Mouse (Mus musculus) embryonic facial prominence, embryonic 14.5 days (tissue): ENCODE results near the gene Klhdc7b. TPM values are rescaled to one million over a fixed set of nuclear protein-coding genes. Genes with fewer than 3 reads are reported as not detected.

Experiments
- ATAC-seq: fragments of 200-750 bp; cut with Nextera tagmentation; 2 replicates; pipeline ENCODE4 v1.8.0; 2017; ENCODE audit warnings: low read depth, moderate number of reproducible peaks, moderate TSS enrichment
- DNase-seq: peaks from one replicate; pipeline ENCODE4 v3.0.0-alpha.2; 2015; ENCODE audit warnings: low spot score
- H3K27ac ChIP-seq: fragments of 300-500 bp; sonication (generic); replicated peaks from 2 replicates; pipeline ENCODE4 v1.5.1; 2014; ENCODE audit warnings: low read depth, mild to moderate bottlenecking, low read length, moderate library complexity
- H3K27me3 ChIP-seq: fragments of 300-500 bp; sonication (generic); replicated peaks from 2 replicates; pipeline ENCODE4 v1.6.1; 2014; ENCODE audit warnings: low read length; ENCODE audit not compliant: control insufficient read depth, insufficient read depth
- H3K36me3 ChIP-seq: fragments of 300-500 bp; sonication (generic); 2 replicates; pipeline ENCODE4 v1.6.1; 2014; ENCODE audit warnings: low read length, mixed read lengths; ENCODE audit not compliant: control insufficient read depth, insufficient read depth
- H3K4me1 ChIP-seq: fragments of 300-500 bp; sonication (generic); 2 replicates; pipeline ENCODE4 v1.6.1; 2014; ENCODE audit warnings: antibody characterized with exemption, low read length; ENCODE audit not compliant: control insufficient read depth, insufficient read depth
- H3K4me2 ChIP-seq: fragments of 300-500 bp; sonication (generic); 2 replicates; pipeline ENCODE4 v1.6.1; 2014; ENCODE audit warnings: low read depth, mild to moderate bottlenecking, low read length, moderate library complexity, mixed read lengths
- H3K4me3 ChIP-seq: fragments of 300-500 bp; sonication (generic); 2 replicates; pipeline ENCODE4 v1.5.1; 2014; ENCODE audit warnings: low read depth, mild to moderate bottlenecking, low read length
- H3K9ac ChIP-seq: fragments of 300-500 bp; sonication (generic); 2 replicates; pipeline ENCODE4 v1.6.1; 2014; ENCODE audit warnings: low read depth, mild to moderate bottlenecking, low read length, moderate library complexity, mixed read lengths
- H3K9me3 ChIP-seq: fragments of 300-500 bp; sonication (generic); 2 replicates; pipeline ENCODE4 v1.6.1; 2016; ENCODE audit warnings: low read length; ENCODE audit not compliant: control insufficient read depth
- WGBS: fragments of 180-500 bp; shearing (Covaris S2); extraction: QIAGEN DNeasy Blood & Tissue Kit; methylation state at CpG from one replicate; pipeline ENCODE4 v1.1.7; 2014; 5-methylcytosine and 5-hydroxymethylcytosine counted together
- polyA plus RNA-seq: library from polyadenylated mRNA; unstranded; fragments of >200 nt; fragmentation: Nextera tagmentation; extraction: Ambion mirVana; gene quantifications from 2 replicates; pipeline ENCODE4 v1.2.1, GENCODE M21; 2014

Gene Klhdc7b
- polyA plus RNA-seq, 1 experiment from 2014 or later = not detected

DNA sequence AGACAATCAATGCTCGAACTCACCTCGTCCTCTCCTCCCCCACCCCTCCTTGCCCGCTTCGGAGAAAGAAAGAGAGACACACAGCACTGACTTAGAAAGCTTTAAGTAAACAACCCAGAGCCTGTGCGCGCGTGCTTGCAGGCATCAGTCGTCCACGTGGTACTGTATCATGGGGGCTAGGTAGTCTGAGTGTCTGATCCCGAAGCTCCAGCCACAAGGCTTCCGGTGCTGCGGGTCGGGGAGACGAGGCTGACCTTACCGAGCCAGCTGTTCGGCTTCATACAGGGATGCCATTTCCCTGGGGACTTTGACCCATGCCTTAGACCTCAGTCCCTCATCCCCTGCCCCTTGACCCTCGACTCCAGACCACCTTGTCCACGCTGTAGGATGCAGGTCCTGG lies 7.4 kb upstream of the Klhdc7b start:
- Histone ChIP-seq H3K9ac (no peak overlapping the region), H3K27me3 (peaks cover 59% of the 10 kb centered on the region)

GRCm38 (mm10) chr15:89377938-89378828 lies 6.5 kb upstream of the Klhdc7b start:
- Histone ChIP-seq H3K4me1 (peaks cover 17% of the 10 kb centered on the region; the same call in 1 of the 2 replicates), H3K4me2 (peak overlapping the region; percentile 71), H3K4me3 (peak overlapping the region; percentile 39), H3K36me3 (no peaks in the 10 kb centered on the region), H3K27ac (no peak overlapping the region), H3K9me3 (no peaks in the 10 kb centered on the region), H3K27me3 (peaks cover 59% of the 10 kb centered on the region), H3K9ac (peak overlapping the region; percentile 45)
- 12% methylated on average over 34 of the region's 46 CpGs for WGBS
- no peak for DNase-seq
- ATAC-seq = no peak

More for the DNA sequence above, 7.4 kb upstream of the Klhdc7b start:
- Histone ChIP-seq H3K36me3 (peaks cover 4% of the 10 kb centered on the region), H3K27ac (no peak overlapping the region), H3K4me2 (no peak overlapping the region), H3K4me3 (no peak overlapping the region), H3K4me1 (peaks cover 20% of the 10 kb centered on the region; the same call in 1 of the 2 replicates), H3K9me3 (no peaks in the 10 kb centered on the region)
- no peak for DNase-seq
- WGBS = 6% methylated on average over 15 of the region's 18 CpGs
- no peak for ATAC-seq

GRCm38 (mm10) chr15:89378831-89379401 lies 5.8 kb upstream of the Klhdc7b start, which contains the start of gene Odf3b:
Odf3b (minus strand) TSS chr15:89379282.
- Histone ChIP-seq H3K4me3 (peak within 1 kb of the TSS; percentile 39), H3K9ac (peak within 1 kb of the TSS; percentile 45), H3K9me3 (no peaks in the 10 kb centered on the region), H3K27me3 (peaks cover 59% of the 10 kb centered on the region), H3K36me3 (no peaks in the 10 kb centered on the region), H3K4me2 (peak within 1 kb of the TSS; percentile 71), H3K4me1 (peaks cover 17% of the 10 kb centered on the region; the same call in 1 of the 2 replicates), H3K27ac (no peak within 1 kb of the TSS)
- ATAC-seq (no peak), DNase-seq (no peak)
- whole genome bisulfite sequencing = under 1% methylated on average over 28 of the region's 33 CpGs

GRCm38 (mm10) chr15:89379429-89379828 lies 5.3 kb upstream of the Klhdc7b start:
- 15% methylated on average over 10 of the region's 10 CpGs for WGBS
- Histone ChIP-seq H3K9me3 (no peaks in the 10 kb centered on the region), H3K4me2 (peak overlapping the region; percentile 71), H3K4me3 (peak overlapping the region; percentile 39), H3K4me1 (peaks cover 13% of the 10 kb centered on the region; the same call in 1 of the 2 replicates), H3K9ac (no peak overlapping the region), H3K36me3 (no peaks in the 10 kb centered on the region), H3K27me3 (peaks cover 59% of the 10 kb centered on the region), H3K27ac (no peak overlapping the region)
- no peak for ATAC-seq
- no peak for DNase-seq

DNA sequence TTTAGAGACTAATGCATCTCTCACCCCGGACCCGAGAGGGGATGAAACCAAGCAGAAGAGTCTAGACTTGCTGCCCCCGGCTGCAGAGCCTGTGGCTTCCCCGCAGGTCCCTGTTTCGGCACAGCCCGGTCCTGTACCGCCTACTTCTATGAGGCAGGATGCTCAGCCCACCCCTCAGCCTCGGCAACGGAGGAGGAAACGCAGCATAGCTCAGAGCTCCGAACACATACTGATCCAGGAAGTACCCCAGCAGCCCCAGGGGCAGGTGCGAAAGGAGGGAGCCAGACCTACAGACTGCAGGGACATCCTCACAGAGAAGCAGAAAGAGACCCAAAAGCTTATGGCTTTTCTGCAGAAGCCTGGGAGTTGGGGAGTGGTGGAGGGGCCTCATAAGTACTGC lies 2.4 kb downstream of the Klhdc7b start:
- Histone ChIP-seq H3K27me3 (no peaks in the 10 kb centered on the region), H3K9me3 (no peaks in the 10 kb centered on the region), H3K4me3 (no peak overlapping the region), H3K27ac (no peak overlapping the region), H3K4me2 (no peak overlapping the region), H3K36me3 (no peaks in the 10 kb centered on the region), H3K4me1 (no peaks in the 10 kb centered on the region), H3K9ac (no peak overlapping the region)
- ATAC-seq (no peak), DNase-seq (no peak)
- WGBS = 39% methylated on average over 12 of the region's 12 CpGs

DNA sequence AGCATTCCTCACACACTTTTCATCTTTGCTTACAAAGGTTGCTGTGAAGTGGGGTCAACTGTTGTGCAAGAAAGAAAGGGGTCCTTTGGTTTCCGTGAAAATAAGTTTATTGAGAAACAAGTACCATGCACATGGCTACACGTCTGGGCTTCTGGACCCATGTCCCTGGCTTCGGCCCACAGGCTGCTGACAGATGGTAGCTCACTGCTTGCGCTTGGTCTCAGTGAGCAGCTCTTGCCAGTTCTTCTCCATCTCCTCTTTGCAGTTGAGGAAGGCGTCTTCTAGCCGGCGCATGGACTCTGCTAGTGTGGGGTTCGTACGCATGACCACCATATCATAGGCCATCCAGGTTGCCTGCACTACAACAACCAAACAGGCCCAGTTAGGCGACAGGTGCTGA lies 5.4 kb downstream of the Klhdc7b start:
- WGBS = 90% methylated on average over 10 of the region's 10 CpGs
- no peak overlapping the region for H3K4me2 ChIP-seq
- no peaks in the 10 kb centered on the region for H3K4me1 ChIP-seq
- no peaks in the 10 kb centered on the region for H3K9me3 ChIP-seq
- H3K4me3 ChIP-seq = no peak overlapping the region
- H3K9ac ChIP-seq = no peak overlapping the region
- H3K27me3 ChIP-seq = no peaks in the 10 kb centered on the region
- ATAC-seq (no peak), DNase-seq (no peak)
- H3K36me3 ChIP-seq = no peaks in the 10 kb centered on the region
- no peak overlapping the region for H3K27ac ChIP-seq

DNA sequence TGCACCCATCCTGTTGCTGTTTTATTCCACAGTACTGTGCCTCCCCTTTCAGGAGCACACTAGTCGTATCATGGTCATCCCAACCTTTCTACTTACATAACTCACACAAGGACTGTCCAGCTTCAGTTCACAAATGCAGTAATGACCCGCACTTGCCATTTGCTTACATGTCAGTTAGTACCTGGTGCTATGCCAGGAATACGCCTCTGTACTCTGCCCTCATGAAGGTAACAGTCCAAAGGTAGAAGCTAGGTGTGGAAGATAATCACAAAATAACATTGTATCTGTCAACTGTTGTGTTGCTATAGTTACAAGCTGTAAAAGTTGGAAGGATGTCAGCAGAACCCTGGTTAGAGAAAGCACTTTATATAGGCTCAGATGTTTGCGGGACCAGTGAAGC lies 12.2 kb downstream of the Klhdc7b start:
- DNase-seq (no peak), ATAC-seq (no peak)
- 89% methylated on average over 4 of the region's 4 CpGs for WGBS
- H3K27ac ChIP-seq = no peak overlapping the region
- no peak overlapping the region for H3K4me2 ChIP-seq
- no peaks in the 10 kb centered on the region for H3K27me3 ChIP-seq
- no peaks in the 10 kb centered on the region for H3K9me3 ChIP-seq
- H3K4me1 ChIP-seq = no peaks in the 10 kb centered on the region
- no peak overlapping the region for H3K4me3 ChIP-seq
- no peak overlapping the region for H3K9ac ChIP-seq
- H3K36me3 ChIP-seq = no peaks in the 10 kb centered on the region

- DNase-seq = peak; percentile 6
- no peaks in the 10 kb centered on the region for H3K4me1 ChIP-seq
- no peak overlapping the region for H3K9ac ChIP-seq
- WGBS = 70% methylated on average over 2 of the region's 2 CpGs
- H3K36me3 ChIP-seq = no peaks in the 10 kb centered on the region
- H3K27me3 ChIP-seq = no peaks in the 10 kb centered on the region
- H3K27ac ChIP-seq = no peak overlapping the region
- no peak overlapping the region for H3K4me2 ChIP-seq
- no peaks in the 10 kb centered on the region for H3K9me3 ChIP-seq
- no peak overlapping the region for H3K4me3 ChIP-seq
- no peak for ATAC-seq
Measured at GRCm38 (mm10) chr15:89398146-89398545, 13.4 kb downstream of the Klhdc7b start.
